Mouse (Mus musculus): ENCODE data around the gene Gm20388. TPM values are rescaled to one million over a fixed set of nuclear protein-coding genes. Genes with fewer than 3 reads are reported as not detected.
A peak's percentile ranks its signal among the peaks of the same experiment; 100 is the strongest.

Gm20388 gene
- total RNA-seq, 2 experiments from 2014 or later, result 8.8 TPM

DNA sequence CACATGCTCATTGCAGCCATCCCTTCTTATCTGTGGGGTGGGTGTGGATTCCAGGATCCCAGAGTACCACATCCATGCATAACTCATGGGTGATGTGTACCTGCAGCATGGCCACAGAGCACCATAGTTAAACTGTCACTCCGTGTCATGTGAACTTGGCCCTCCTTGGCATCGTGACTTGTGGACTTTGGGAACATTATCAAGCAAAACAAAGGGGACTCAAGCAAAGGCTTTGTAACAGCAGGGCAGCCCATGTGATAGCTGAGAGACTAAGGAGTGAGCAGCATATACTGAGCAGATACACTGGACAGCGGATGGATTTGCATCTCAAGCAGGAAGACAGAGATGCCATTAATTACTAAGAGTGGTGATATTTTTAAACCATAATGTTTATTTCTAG lies 2188.1 kb downstream of the Gm20388 start:
- DNase-seq (ENCODE audit: extremely low spot score in 1 of 2, low spot score in 1 of 2), result no peak

DNA sequence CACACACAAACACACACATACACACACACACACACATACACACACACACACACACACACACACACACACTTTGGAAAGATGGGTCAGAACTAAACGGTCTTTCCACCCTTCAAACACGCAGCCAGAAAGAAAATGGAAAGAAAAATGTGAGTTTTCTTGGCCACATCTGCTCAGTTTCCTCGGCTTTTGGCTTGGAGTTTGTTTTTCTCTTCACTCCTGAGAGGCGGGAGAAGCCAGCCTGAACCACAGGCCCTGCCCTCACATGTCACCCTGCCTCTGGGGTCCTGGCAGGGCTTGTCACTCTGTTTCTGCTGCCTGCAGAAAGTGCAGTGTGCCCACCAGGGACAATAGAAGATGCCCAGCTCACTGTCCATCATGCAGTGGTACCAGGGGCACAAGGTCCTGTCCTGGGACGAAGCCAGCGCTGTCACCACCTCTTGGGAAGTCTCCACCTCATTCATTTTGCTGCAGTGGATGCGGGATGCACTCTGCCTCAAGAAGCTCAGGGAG lies 2189.1 kb downstream of the Gm20388 start:
- DNase-seq (ENCODE audit: extremely low spot score in 1 of 2, low spot score in 1 of 2), result no peak

DNA sequence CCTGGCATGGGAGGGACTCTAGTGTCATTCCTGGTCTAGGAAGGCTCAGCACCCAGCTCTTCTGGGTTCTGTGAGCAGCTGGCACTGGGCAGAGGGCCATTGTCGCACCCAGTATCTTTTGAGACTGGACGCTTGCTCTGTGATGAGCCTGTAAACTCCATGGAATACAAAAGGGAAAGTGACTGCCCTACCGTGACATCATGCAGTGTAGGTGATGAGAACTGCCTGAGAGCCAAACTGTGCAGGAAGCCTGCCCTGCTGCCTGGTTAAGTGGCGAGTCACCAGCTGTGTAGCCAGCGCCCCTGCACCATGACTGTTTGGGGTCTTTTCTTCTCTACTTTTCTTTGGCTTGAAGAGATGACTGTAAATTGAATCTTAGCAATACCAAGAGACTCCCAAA lies 2191.2 kb downstream of the Gm20388 start:
- DNase-seq (ENCODE audit: extremely low spot score in 1 of 2, low spot score in 1 of 2), result no peak

DNA sequence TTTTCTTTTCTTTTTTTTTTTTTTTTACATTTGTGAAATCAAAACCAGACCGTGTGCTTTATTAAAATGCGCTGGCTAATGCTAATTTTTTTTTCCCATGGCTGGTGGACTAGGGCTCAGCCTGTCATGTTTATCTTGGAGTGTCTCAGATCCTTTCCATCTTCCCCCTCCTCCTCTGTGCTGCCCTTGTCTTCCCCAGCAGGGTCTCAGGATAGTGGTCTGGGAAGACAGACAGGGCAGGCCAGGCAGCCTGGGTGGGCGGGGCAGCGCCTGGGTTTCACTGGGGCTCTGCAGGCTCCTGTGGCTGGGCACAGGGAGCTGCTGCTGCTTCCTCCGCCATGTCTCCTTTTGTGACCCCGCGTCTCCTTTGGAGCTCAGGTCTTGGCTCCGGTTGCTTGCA lies 2191.6 kb downstream of the Gm20388 start:
- DNase-seq (ENCODE audit: extremely low spot score in 1 of 2, low spot score in 1 of 2), result no peak

DNA sequence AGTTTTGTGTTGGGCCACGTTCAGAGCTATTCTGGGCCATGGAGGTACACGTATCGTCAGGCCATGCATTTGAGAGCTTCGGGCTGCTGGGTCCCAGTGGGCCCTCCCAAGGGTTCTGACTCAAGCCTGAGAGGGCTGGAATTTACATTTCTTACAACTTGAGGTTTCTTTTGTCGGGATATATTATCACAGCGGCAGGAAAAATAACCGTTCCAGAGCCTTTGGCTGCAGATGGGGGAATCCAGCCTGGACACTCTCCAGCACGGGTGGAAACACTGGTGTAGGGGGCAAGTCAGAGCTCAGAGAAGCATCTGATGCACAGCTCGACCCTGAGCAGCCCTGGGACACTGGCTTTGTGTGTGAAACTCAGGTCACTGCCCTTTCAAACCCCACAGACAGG lies 2192.6 kb downstream of the Gm20388 start:
- DNase-seq (ENCODE audit: extremely low spot score in 1 of 2, low spot score in 1 of 2), result no peak

DNA sequence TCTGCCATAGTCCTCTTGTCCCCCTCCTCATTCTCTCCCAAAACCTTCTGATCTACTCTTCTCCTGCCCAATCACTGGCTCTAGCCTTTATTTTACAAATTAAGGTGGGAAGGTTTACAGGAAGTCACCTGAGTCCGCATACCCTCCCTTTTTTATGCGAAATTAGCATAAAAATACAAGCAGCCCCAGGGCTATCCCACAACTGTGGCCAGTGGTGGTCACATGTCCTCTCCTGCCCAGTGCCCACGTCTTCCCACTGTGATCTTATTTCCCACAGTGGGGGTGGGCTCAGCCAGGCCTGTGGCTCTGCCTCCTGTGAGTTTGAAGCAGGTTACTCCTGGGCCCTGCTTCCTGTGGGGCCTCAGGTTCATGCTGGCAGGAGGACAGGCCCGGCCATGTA lies 2194.0 kb downstream of the Gm20388 start:
- DNase-seq (ENCODE audit: extremely low spot score in 1 of 2, low spot score in 1 of 2), result no peak

DNA sequence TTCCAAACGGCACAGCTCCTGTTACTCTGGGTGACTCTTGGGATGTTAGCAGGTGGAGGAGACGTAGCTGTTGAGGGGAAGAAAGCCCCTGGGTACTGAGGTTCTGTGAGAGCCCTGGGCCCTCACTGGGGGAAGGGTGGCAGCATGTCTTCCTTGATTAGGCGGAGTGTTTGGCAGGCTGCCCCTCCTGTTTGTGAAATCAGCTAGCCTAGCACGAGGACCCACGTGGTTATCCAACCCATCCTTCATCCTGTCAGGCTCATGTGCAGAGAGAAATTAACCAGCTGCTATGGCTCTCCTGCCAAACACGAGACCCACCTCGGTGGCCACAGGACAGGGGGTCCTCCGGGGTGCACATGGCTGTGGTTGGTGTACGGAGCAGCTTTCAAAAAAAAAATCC lies 2195.6 kb downstream of the Gm20388 start:
- peak in 1 of 2 experiments; percentile 66 for DNase-seq (ENCODE audit: extremely low spot score in 1 of 2, low spot score in 1 of 2)

DNA sequence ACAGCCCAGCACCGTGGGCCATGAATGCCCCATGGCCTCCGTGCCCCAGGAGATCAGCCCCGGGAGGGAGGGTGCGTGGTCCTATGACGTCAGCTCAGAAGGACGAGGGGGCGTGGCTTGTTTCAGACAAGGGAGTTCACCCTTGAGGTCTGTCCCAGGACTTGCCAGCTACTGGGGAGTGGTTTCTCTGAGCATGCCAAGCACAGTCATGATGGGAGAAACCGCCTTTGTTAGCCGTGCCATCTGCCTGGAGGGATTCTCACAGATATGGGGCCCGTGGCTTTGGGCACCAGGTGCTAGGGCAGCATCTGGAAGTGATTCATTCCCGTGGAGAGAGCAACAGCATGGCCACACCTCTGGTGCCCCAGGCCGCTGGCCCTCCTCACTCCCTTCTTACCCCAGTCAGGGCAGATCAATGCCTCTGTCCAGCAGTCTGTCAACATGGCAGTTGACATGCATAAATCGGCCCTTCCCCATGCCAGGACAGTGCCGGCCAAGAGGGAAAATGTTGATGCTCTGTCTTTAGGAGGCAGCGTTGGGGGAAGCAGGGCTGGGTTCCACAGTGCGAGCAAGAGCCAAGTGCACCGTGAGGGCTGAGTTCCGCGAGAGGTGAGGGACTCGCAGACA lies 2199.7 kb downstream of the Gm20388 start:
- no peak for DNase-seq (ENCODE audit: extremely low spot score in 1 of 2, low spot score in 1 of 2)

DNA sequence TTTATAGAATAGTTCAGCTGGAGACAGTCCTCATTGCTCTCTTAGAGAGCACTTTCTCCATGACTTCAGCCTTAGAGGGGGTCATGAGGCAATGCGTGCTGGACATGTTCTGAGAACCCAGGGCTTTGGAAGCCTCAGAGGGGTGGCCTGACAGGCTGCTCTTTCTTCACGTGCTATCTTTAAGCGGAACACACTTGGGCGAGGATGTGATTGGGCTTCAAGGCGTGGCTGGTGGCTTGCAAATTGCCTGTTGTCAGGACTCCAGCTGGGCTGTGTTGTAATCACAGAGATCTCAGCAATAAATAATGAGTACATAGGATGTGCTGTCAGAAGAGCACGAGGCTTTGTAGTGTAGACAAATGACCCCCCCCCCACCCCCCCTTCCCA lies 2200.2 kb downstream of the Gm20388 start:
- DNase-seq (ENCODE audit: extremely low spot score in 1 of 2, low spot score in 1 of 2), result no peak

DNA sequence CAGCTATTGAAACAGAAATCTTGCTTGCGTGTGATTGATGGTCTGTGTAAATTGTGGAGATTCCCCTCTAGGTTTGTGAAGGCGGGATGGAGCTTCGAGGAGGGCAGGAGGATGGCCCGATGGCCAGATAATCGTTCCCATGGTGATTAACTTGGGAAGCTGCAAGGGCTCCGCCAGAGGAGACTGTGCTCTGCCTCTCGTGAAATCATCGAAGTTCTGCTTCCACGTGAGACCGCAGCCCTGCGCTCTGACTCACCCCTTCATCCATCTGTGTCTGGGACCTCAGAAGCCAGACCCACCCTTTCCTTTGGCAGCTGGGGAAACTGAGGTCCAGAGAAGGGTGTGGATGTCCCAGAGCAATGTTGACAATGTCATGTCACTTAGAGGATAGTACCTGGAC lies 2201.1 kb downstream of the Gm20388 start:
- no peak for DNase-seq (ENCODE audit: extremely low spot score in 1 of 2, low spot score in 1 of 2)

DNA sequence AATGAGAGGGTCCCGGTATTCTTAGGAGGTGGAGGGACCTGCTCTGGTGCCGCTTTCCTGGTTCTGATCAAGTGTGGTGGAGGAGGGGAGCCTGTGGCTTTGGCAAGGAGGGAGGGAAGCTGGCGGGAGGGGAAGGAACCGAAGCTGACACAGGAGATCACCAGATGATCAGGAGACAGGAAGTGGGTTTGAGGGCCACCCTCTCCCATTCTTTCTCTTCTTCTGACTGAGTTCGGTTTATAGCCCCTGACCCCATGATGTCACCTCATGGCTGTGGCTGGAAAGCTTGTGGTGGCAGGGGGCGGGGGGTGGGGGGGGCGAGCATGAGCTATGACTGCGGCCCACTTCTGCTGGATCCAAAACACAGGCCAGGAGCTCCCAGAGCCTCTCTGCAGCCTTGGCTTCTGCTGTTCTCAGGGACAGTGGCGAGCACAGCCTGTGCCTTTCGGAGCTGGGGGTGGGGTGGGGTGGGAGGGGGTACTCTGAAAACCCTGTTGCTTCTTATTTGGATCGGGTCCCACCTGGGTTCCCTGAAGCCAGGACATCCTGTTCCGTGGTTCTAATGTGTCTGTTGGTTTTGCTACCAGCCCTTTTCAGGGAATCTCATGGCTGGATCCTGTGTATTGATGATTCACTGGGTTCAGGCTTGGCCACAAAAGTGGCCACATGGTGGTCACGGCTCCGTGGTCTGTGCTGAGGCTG lies 2201.8 kb downstream of the Gm20388 start:
- no peak for DNase-seq (ENCODE audit: extremely low spot score in 1 of 2, low spot score in 1 of 2)

DNA sequence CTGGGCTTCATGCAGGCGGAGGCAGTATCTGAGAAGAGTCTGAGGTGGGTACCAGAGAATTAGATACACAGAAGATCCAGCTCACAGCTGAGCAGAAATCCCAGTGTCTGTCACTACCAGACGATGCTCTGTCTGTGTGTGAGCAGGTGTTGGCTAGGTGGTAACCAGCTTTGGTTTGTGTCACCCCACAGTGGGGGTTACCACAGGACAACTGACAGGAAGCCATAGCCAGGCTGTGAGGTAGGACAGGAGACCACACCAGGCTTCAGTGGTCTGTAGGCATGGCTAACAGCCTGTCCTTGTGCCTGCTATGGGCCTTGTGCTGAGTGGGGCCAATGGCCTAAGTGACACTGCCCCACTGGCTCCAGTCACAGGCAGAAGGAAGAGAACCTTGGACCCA lies 2204.2 kb downstream of the Gm20388 start:
- DNase-seq (ENCODE audit: extremely low spot score in 1 of 2, low spot score in 1 of 2), result no peak

DNA sequence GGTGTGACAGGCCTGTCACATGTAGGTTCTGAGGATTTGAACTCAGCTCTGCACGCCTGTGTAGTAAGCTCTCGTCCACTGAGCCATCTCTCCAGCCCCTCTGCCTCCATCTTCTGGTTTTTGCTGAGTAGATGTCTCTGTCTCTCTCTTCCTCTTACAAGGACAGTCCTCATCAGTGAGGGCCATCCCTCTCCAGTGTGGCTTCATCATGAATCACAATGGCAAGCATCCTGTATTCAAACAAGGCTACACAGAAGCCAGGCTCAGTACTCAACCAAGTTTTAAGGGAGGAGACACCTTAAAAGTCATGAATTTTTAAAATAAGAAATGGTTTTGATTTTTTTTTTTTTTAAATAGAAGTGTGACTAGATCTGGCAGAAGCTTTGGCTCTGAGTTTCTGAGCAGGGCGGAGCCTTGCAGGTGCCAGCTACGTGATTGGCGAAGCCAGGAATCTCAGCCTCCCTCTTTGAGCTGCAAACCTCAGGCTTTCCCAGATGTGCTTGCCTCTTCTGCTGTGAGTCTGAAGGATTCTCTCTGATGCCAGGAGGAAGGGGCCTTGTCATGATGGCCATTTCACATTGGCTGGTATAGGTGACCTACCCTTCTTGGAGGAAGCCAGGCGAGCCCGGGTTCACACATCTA lies 2206.2 kb downstream of the Gm20388 start:
- DNase-seq (ENCODE audit: extremely low spot score in 1 of 2, low spot score in 1 of 2), result no peak

DNA sequence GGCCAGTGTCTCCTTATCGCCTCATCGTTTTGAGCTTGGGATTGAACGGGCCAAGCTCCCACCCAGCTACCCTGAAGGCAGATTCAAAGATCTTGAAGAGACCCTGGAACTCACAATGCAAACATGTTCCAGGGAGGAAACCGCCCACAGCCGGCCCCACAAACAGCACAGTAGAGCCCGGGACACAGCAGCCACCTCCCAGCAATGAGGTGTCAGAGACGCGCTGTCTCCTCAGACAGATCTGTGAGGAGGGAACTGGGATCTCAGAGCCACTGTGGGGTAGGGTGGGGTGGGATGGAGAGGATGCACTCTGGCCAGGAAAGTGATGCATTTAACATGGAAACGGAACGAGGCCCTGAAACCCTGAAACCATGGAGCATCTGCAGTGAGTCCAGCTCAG lies 2207.5 kb downstream of the Gm20388 start:
- no peak for DNase-seq (ENCODE audit: extremely low spot score in 1 of 2, low spot score in 1 of 2)

DNA sequence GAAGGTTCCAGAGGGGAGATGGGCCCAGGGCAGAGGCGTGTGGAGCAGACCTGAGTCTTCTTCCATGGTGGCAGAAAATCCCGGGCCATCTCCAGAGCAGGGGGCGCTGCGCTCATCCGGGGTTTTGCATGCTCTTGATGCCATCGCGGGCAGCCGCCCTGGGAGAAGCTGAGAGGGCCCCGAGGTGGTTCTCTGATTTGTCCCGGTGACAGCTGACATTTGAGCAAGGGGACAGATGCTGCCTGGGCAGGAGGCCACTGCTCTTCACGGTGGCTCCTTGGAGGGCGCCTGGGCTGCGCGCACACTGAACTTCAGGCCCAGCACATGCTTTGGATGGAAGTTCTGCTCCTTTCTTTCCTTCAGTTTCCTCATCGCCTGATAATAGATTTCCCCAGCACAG lies 2207.9 kb downstream of the Gm20388 start:
- DNase-seq (ENCODE audit: extremely low spot score in 1 of 2, low spot score in 1 of 2), result no peak

DNA sequence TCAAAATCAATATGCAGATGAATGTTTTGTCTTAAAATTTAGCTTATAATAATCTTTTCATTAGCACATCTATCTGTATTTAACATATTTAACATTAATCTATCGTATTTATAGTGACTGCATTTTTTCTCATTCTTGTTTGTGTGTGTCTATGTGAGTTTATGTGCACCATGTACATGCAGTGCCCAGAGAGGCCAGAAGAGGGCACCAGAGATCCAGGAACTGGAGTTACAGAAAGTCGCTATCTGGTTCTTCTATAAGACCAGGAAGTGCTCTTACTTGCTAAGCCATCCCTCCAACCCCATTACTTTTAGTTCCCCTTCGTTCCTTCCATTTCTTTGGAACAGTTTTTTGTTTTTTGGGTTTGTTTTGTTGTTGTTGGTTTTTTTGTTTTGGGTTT lies 2213.7 kb downstream of the Gm20388 start:
- no peak for DNase-seq (ENCODE audit: extremely low spot score in 1 of 2, low spot score in 1 of 2)

DNA sequence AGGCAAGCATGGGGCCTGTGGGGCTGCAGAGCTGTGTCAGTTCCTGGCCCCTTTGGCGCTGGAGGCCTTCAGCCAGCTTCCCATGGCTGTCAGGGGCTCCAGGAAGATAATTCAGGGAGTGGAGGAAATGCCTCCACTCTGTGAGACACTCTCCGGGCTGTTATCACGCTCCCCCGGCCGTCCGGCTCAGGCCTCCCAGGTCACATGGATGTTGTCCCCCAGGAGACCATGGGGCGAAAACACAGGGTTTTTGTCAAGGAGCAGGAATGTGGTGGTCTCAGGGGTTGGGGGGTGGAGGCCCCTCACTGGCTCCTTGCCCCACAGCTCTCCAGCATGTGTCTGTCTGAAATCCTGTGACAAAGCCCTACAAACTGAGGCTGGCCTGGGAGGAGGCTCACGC lies 2216.0 kb downstream of the Gm20388 start:
- DNase-seq (ENCODE audit: extremely low spot score in 1 of 2, low spot score in 1 of 2), result no peak

DNA sequence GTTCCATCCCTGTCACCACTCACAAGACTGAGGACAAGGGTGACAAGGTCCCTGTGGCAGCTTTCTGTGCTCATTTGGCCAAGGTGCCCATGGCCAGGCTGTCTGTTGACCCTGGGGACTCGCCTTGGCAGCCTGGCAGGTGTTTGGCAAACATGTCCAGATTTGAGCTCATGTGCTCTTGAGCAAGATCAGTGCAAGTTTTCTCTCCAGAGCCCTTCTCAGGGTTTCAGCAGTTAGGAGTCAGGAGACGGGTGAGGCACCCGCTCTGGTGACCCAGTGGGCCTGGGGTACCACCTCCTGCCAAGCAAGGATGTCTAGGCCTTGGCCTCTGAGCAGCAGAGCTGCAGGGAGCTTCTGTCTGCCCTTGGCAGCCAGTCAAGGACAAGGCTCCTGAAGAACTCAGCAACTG lies 2223.5 kb downstream of the Gm20388 start:
- DNase-seq (ENCODE audit: extremely low spot score in 1 of 2, low spot score in 1 of 2), result no peak

DNA sequence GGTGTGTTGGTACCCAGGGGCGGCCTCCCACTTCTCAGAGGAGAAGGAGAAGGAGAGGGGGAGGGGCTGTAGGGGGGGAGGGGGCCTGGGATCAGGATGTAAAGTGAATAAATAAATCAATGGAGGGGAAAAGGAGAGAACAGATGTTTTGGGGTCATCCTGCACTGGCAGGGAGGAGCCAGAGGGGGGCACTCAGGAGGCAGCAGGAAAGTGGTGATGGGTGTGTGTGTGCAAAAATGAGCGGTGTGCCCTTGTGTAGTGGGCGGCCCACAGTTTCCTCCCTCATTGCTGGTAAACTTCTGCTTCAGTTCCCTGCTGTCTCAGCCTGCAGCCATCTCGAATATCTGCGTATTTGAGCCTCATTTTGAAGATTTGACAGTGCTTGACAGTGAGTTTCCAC lies 2224.9 kb downstream of the Gm20388 start:
- DNase-seq (ENCODE audit: extremely low spot score in 1 of 2, low spot score in 1 of 2), result no peak

DNA sequence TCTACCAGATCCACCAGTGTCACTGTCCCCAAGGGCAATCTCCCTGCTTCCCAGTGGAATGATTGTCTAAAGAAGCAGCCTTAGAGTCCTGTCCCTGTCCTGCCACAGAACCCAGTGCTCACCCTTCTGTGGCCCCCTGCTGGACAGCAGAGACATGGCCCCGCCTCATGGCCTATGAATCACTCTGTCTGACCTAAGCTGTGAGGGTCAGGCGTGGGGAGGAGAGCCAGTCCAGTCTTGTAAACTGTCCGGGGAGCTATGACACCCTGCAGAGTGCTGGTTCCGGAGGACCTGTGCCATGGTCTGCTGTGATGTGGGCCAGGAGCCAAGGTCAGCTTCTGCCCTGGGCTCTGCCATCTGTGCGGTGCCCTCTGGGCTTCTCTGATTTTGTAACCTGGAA lies 2229.1 kb downstream of the Gm20388 start:
- DNase-seq (ENCODE audit: extremely low spot score in 1 of 2, low spot score in 1 of 2), result peak in 1 of 2 experiments; percentile 47

DNA sequence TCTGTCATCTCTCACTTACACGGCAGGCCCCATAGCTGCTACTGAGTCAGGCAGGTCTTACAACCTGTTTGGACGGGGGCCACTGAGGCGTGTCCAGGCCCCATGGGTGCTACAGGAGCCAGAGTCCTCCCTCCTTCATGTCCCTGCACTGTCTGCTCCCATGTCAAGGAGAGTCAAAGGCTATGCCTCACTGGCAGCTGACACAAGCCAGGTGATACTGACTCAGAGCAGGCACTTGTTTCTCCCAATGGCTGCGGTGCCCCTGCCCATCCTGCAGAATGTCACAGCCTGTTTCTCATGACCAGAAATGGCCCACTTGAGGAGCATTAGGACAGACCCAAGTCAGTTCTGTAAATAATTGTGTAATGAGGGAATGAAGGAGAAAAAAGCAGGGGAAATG lies 2229.8 kb downstream of the Gm20388 start:
- no peak for DNase-seq (ENCODE audit: extremely low spot score in 1 of 2, low spot score in 1 of 2)

DNA sequence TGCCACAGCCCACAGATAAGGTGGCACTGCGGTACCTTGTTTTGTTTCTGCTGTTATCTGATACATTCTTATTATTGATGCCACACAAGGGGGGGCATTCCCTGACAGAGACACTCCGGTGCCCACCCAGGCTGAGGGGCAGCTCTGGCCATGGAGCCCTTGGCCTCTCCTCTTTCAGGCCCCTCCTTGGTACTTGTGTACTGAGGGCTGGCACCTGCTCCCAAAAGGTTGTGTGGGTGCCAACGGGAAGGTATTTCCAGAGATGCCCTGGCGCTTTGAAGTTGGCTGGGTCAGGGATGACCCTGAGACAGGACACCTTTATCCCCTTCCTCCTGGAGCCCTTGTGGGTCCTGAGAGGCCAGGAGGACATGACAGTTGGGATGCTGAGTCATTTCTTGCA lies 2231.8 kb downstream of the Gm20388 start:
- no peak for DNase-seq (ENCODE audit: extremely low spot score in 1 of 2, low spot score in 1 of 2)
